Mouse (Mus musculus): ENCODE data around the gene C7. TPM values are rescaled to one million over a fixed set of nuclear protein-coding genes. Genes with fewer than 3 reads are reported as not detected.
"Not testable (repeated sequence)": the region's sequence is repeated elsewhere in the genome, so short reads cannot be mapped to it uniquely, and the experiment has no call there.

C7 gene
- total RNA-seq (2017) = not detected in 2 replicates

DNA sequence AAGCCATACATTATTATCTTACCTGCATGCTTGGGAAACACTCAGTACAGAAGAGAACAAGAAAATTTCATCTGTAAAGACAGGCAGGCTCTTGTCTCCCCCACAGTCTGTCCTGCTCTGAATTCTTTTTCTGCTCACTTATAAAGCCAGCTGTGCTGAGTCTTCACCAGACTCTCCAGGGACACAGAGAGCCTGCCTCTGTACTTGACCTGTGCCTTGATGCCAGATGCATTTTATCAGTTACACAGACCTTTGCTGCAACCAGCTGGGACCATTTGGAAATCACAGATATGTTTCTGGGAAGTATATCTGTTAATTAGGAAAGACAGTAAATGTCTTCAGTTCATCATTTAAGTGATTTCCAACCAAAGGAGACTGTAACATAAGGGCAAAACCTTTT, at the start of gene C7:
Gene C7 (minus strand): TSS at position 106 of the 400 bp plus-strand sequence.
- ATAC-seq (replicated peaks; ENCODE audit: low read depth, poor library complexity, severe bottlenecking) = no peak

DNA sequence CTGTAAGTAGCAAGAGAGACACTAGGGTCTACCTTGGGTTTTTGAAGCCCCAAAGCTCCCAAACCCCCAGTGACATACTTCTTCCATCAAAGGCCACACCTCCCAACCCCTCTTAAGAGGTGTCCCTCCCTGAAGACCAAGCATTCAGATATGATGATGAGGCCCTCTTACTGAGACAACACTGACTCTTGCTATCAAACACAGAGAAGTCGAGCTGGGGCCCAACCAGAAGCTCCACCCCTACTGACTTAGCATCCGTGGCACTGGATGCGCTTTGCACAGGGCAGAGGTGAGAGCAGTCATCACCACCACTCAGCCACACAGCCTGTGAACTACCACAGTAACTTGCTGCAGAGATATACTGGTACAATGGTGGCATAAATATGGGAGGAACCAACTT, 49.1 kb upstream of the C7 start:
- ATAC-seq (replicated peaks; ENCODE audit: low read depth, poor library complexity, severe bottlenecking) = no peak

DNA sequence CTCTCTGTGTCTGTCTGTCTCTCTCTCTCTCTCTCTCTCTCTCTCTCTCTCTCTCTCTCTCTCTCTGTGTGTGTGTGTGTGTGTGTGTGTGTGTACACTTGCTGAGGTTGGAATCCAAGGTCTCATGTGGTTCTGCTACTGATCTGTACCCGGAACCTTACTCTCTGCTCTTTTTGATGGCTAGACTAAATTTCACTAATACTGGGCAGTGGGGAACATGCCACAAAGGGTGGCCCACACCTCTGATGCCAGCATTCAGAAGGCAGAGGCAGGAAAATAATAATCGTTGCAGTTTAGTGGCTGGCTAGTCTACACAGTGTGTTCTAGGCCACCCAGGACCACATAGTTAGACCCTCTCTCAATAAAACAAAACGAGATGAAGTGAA, 45.1 kb upstream of the C7 start:
- peak; percentile 27; the same call in 1 of the 2 replicates for ATAC-seq (replicated peaks; ENCODE audit: low read depth, poor library complexity, severe bottlenecking)

DNA sequence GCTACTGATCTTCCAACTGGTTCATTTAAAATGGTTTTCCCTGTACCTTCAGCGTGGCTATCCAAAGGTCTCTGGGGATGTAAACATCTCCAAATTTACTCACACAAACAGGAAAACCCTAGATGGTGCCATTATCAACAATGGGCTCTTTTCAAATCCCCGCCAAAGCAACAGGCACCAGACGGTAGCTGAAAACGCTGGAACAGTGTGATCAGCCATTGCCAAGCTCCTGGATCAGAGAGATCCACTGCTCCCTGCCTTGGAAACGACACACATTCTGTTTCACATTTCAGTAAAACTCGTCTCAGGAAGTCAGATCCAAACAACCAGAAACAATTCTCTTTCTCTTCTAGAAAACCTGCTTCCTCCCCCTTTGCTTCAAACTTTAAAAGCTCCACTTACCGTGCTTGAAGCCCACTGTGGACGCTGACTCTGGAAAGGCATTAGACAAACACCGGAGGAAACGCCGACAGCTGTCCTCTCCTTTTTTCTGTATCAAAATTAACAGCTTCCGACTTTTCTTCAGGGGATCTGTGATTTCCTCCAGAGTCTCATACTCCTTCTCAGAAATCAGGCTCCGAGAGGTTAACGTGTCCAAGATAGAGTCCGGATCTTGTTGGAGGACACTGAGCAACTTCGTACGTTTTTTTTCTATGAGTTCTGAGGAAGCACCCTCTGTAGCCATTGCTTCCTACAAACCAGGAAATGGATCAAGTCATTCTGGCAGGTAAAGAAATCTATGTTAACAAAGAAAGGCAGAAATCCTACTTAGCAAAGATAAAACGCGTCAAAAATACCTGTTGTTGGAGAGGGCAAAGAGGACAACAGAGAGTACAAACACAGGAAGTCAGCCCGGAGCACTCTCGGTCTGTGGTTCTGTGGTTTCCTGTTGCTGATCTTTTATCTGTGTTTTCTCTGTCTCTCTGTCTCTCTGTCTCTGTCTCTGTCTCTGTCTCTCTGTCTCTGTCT, 44.4 kb upstream of the C7 start, which contains the start of gene Card6:
Gene Card6 (minus strand): TSS at position 854 of the 969 bp plus-strand sequence.
- ATAC-seq (replicated peaks; ENCODE audit: low read depth, poor library complexity, severe bottlenecking) = peak; percentile 88

DNA sequence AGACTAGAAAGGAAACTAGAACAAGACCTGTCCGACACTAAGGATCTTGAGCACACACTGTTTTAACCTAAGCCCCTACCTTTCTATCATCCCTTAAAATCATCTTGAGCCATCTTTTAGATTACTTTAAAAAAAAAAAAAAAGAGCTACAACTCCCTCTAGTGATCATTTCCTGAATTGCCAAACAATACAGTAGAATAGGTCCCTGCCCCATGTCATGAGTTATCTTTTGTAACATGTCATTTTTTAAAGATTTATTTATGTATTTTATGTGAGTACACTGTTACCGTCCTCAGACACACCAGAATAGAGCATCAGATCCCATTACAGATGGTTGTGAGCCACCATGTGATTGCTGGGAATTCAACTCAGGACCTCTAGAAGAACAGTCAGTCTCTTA, 42.8 kb upstream of the C7 start:
- ATAC-seq (replicated peaks; ENCODE audit: low read depth, poor library complexity, severe bottlenecking) = peak; percentile 50

DNA sequence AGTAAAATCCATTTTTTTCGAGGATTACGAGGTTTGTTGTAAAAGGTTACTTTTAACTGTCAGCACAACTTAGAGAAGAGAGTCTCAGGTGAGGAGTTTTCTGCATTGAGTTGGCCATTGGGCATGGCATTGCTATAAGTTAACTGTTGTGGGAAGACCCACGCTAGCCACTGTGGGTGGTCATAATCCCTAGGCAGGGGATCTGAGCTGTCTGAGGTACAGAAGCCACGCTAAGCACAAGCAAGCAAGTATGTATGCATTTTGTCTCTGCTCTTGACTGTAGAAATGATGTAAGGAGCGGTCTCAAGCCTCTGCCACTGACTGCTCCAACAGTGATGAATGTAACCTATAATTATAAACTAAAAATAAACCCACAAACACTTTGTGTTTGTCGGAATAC, 42.4 kb upstream of the C7 start:
- no peak for ATAC-seq (replicated peaks; ENCODE audit: low read depth, poor library complexity, severe bottlenecking)

DNA sequence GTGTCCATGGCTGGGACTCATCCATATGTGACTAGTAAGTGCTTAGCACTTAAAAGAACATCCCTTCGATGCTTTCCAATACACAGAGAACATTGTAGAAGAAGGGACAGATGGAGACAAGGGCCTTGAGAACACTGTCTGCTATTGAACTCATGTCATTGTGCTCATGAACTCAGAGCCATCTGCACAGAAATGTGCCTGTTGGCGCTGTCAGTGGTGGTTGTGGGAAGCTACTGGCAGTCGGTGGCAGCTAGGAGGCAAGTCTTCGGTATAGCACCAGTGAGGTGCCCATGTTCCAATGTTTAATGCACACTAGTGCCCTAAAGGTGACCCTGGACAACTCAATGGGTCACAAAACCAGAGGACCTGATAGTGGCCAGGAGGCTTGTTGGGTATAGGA, 38.8 kb upstream of the C7 start:
- ATAC-seq (replicated peaks; ENCODE audit: low read depth, poor library complexity, severe bottlenecking) = no peak

DNA sequence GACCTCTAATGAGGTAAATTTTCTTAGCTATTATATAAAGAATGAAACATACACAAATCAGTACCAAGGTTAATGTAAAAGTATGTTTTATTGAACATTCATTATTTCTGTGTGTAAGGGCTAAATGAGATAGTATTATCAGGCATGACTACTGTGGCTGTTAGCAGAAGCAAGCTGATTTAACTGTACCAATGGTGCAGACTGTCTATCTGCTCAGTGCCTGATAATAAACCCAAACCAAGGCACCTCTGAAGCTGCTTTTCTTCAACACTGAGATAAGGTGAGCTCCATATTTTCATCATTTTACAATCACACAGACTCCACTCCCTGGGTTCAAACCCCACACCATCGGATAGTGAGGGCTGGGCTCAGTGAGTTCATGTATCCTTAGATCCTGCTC, 33.8 kb upstream of the C7 start:
- peak; percentile 47; the same call in 1 of the 2 replicates for ATAC-seq (replicated peaks; ENCODE audit: low read depth, poor library complexity, severe bottlenecking)

DNA sequence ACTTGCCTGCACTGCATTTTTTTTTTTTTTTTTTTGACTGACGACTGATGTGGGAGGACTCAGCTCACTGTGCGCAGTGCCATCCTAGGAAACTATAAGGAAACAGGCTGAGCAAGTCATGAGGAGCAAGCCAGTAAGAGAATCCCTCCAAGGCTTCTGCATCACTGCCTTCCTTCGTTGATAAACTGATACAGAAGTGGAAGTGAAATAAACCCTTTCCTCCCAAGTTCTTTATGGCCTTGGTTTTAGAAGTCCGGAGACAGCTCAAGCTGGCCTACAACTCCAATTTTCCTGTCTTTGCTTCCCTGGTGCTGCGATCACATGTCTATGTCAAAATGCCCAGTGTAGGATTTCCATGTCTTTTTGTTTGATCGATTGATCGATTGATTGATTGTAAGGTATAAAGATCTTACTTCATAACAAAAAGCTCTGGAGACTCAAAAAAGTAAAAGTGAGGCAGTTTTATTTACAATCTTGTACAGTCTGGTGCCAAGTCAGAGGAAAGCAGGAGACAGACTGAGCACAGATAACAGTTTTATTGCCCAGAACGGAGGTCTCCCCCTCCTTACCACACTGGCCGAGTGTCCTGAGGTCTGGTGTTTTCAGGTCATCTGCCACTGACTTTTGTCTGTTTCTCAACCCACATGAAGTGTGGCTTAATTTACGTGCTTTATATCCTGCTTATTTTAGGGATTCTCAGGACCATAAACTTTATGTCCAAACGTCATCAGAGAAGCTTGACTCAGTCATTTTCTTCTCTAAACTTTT, 32.2 kb upstream of the C7 start:
- ATAC-seq (replicated peaks; ENCODE audit: low read depth, poor library complexity, severe bottlenecking) = no peak

DNA sequence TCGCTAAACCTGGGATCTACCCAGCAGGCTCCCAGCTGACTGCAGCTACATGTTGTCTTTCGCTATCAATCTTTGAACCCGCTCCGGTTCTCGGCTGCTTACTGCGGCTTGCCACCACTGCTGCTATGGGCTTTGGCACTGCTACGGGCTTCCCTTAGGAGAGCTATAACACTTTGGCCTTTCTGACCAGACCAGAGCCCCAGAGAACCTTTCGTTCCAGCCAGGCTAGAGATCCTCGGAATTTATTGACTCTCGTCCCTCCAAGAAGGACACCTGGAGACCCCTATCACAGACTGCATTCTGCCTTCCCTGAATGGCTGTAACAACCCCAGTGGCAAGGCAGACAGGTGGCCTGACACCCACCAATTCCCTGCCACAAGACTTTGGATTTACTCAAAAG, 26.6 kb upstream of the C7 start:
- ATAC-seq (replicated peaks; ENCODE audit: low read depth, poor library complexity, severe bottlenecking) = no peak

DNA sequence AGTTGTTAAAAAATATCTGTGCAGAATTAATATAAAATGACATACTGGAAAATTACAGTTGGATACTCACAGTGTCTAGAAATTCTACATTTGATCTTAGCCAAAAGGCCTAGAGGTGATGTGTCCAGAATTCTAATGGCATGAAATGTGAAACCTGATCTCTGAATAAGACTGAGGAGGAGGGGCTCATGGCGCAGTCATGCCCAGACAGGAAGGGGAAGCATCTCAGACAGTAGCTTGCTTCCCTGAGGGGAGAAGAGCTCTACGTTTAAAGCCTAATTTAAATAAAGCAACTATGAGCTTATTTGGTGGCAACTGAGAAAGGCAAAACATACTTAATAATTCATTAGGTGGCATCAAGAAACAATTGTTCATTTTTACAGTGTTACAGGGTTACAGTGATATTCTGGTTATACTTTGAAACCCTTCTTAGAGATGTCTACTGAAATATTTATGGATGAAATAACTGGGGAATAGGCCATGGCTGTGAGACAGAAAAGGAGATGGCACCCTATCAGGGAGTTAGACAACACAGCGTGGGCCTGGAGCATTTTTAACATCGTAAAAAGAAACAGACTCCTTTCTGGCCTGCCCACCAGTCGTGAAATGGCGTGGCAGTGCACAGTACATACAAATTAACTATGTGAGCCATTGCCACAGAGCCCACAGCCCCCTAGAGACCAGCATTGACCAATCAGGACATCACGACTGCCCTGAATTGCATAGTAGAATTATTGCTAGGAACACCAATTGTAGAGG, 25.5 kb upstream of the C7 start:
- peak; percentile 60; the same call in 1 of the 2 replicates for ATAC-seq (replicated peaks; ENCODE audit: low read depth, poor library complexity, severe bottlenecking)

DNA sequence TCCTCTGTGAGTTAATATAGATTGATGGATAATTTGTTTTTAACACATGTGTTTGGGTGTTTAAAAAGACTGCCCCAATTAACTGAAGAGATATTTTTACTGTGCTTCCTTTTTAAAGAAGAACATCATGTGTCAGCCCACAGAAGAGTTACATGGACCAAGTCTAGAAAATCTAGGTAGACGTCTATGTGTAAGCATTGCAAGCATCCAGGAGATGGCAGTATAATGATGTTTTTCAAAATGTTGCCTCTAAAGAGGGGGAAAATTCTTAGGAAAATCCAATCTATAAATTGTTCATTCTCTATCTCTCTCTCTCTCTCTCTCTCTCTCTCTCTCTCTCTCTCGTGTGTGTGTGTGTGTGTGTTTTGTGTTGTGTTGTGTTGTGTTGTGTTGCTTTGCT, 22.6 kb upstream of the C7 start:
- peak; percentile 77; the same call in 1 of the 2 replicates for ATAC-seq (replicated peaks; ENCODE audit: low read depth, poor library complexity, severe bottlenecking)

DNA sequence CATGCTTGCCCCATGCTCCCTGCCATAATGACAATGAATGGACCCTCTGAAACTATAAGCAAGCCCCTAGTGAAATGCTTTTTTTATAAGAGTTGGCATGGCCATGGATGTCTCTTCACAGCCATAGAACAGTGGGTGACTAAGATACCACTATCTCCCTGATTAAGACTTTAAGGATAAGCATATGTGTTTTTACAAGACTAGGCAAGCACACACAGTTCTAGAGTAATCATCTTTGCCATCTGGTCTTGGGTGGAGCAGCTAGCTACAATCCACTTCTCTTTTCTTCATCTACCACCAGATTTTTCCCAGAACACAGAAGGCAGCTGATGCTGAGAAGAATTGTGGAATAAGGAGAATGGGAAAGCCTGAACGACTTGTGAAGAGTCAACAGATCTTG, 17.7 kb upstream of the C7 start:
- no peak for ATAC-seq (replicated peaks; ENCODE audit: low read depth, poor library complexity, severe bottlenecking)

DNA sequence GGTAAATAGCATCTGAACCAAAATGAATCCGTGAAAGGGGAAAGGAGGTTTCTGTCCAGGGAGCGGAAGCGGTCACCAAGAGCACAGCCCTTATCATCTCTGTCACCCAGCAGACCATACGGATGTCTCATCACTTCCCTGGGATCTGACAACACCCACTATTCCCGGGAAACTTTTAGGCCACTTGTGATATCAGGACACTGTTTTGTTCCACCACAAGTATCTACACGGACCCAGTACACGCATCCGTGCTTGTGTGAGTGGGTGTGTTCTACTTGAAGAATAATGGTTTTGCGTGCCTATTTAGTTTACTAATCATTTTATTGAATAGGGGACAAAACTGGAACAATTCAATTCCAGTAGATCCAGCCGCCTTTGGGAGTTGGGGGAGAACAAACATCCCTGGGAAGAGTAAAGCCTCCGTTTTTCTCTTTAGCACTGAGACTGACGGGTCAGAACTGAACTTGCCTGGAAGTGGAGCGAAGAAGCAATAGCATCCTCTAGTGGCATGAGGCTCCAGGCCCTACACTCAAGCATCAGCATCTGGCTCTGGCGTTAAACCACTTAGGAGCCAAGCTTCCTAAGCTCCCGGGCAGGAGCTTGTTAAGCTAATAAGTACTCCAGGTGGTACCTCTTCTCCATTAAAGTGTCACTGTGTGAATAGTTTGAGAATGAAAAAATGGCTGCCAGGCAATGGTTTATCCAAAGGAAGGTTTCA, 5.4 kb upstream of the C7 start:
- ATAC-seq (replicated peaks; ENCODE audit: low read depth, poor library complexity, severe bottlenecking) = no peak

DNA sequence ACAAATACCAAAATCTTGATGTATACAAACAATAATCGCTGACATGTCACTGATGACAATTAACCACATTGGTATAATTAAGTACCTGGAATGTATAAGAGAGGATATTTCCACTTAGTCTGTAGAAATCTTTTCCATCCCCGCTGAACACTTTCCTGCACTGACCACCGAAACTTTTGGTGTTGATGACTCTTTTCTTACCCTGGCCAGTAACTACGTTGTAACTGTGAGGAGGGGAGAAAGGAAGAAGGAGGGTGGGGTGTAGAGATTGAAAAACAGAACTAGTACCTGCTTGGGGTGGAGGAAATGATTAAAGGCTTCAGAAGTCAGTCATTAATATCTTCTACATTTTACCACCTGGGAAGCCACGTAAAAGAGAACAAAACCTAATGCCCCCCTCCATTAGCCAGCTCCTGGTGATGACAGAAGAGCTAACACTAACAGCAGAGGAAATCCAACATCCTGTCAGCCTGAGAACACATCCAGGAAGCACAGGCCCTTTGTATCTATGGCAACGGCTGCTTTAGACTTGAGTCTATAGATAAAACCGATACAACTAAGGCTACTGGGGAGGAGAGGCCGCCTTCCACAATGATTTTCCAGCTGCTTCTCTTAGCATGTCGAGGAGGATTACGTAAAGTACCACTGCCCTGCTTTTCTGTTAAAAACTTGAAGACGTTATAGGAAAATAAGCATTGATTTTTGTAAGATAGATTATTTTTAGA, 17.8 kb downstream of the C7 start:
- ATAC-seq (replicated peaks; ENCODE audit: low read depth, poor library complexity, severe bottlenecking) = peak; percentile 52; the same call in 1 of the 2 replicates

DNA sequence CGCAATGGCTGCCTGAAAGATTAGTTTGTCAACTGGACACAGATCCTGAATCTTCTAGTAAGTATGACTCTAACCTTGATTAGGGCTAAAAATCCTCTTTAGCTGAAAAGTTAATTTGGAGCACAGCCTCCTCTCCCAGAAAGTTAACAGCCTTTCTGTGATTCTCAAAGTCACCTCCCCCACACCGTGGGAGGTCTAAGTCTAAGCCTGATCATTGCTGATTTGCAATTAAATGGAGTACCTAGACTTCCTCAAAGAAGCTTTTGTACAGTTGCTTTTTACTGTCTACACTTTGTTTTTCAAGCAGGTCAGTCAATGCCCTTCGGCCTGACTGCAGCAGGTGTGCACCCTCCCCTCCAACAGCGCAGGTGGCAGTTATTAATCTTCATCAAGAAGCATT, 34.3 kb downstream of the C7 start:
- ATAC-seq (replicated peaks; ENCODE audit: low read depth, poor library complexity, severe bottlenecking) = no peak

DNA sequence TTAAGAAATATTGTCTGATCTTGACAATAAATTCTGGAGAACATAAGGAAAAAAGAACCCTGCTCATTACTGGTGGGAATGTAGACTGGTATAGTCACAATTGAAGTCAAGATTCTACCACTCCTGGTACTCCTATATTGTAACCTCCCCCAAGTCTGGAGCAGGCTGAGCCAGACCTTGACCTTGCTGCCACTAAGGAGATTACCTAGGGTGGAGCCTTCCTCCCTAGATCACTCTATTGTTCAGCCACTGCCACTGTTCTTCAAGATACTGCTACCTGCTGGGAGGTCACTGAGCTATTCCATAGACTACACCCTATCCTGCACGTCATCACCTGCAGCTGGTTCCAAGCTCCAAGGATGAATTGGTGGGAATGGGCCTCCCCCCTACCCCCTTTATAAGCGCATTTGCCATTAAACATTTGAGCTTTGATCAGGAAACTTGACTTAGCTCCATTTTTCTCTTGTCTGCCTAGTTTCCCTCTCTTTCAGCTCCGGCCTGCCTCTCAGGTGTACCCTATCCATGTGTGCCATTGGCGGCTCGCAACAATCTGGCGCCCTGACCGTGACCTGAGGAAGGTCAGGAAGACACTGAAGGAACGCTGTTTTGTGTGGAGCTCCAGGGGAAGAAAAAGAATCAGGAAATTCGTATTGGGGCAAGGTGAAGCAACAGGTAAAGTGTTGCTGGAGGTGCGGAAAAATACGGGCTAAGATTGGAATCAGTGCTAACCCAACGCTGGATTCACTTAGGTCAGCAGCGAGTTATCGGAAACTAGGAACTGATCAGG, 39.9 kb downstream of the C7 start:
- not testable (repeated sequence) for ATAC-seq (replicated peaks; ENCODE audit: low read depth, poor library complexity, severe bottlenecking)

DNA sequence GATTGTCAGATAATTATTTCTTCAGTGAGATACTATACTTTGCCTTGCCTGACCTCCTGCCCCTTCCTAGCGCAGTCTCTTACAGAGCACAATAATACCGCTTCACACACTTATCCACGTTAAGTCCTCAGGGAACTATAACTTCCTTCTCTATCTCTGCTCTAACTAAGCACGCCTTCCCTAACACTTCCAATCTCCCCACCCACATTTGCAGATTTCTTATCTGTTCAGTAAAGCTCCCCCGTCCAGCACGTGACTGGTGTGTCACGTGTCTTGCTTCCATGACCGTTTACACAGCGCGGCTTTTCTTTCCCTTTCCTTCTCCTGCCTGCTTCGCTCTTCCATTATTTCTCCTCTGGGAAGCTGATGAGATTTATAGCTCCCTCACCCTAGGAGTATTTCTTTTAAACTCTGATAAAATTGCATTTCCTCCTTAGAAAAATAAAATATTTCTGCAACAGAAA, 53.9 kb downstream of the C7 start:
- no peak for ATAC-seq (replicated peaks; ENCODE audit: low read depth, poor library complexity, severe bottlenecking)

Measured in common myeloid progenitor, adult 5-6 weeks (primary cell).